Mouse (Mus musculus) splenic B cell, adult 2 months (primary cell): Measurements from ENCODE around the gene C1qtnf12.

Experiments
- DNase-seq: peaks from one replicate; pipeline ENCODE4 v3.0.0-alpha.2; 2011; ENCODE audit warnings: low read depth, low spot score
- H3K27me3 ChIP-seq: 2 replicates; pipeline ENCODE4 v1.6.1; 2012; ENCODE audit warnings: mild to moderate bottlenecking, low read length, moderate library complexity, mixed read lengths; ENCODE audit not compliant: control insufficient read depth, poor library complexity, insufficient read depth, severe bottlenecking
- H3K36me3 ChIP-seq: 2 replicates; pipeline ENCODE4 v1.6.1; 2012; ENCODE audit warnings: mild to moderate bottlenecking, low read length, moderate library complexity, mixed read lengths; ENCODE audit not compliant: control insufficient read depth, poor library complexity, insufficient read depth, severe bottlenecking

The C1qtnf12 gene

DNA sequence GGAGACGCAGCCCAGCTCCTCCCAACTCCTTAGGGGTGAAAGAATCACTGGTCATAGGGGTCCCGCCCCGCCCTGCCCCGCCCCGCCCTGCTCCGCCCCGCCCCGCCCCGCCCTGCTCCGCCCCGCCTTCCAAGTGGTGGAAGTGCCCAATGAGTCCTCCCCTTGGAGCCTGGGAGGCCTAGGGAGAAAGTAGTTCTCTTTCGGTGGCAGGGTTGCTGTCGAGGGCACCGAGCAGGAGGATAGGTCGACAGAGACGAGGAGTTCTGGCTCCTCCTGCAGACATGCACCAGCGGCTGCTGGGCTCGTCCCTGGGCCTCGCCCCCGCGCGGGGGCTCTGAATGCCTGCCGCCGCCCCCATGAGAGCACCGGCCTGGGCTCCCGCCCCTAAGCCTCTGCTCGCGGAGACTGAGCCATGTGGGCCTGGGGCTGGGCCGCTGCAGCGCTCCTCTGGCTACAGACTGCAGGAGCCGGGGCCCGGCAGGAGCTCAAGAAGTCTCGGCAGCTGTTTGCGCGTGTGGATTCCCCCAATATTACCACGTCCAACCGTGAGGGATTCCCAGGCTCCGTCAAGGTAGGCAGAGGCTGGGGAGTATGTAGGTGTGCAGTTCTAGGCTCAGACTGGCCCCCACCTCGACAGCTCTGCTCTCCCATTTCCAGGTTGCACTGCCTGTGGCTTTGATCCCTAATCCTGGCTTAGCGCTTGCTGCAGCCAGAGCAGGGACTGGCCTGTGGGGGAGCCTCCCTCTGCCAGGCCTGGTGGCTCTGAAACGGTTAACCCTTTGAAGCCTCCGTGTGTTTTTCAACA, at the start of gene C1qtnf12:
TSS of gene C1qtnf12 (plus strand) at position 152 of the 805 bp plus-strand sequence.
- DNase-seq, result peak; percentile 44
- Histone ChIP-seq H3K27me3 (no peaks in the 10 kb centered on the region), H3K36me3 (0 out of 2 replicates have a peak, but pooled peaks cover 1% of the 10 kb centered on the region)

DNA sequence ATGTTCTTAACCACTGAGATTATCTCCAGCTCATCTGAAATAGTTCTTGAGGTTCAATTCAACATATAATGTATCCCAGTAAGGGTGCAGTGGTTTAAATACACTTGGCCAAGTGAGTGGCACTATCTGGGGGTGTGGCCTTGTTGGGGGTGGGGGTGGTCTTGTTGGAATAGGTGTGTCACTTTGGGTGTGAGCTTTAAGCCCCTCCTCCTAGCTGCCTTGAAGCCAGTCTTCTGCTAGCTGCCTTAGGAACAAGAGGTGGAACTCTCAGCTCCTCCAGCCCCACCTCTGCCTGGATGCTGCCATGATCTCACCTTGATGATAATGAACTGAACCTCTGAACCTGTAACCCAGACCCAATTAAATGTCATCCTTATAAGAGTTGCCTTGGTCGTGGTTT, 30.1 kb upstream of the C1qtnf12 start:
- Histone ChIP-seq H3K36me3 (no peaks in the 10 kb centered on the region), H3K27me3 (no peaks in the 10 kb centered on the region)
- DNase-seq, result no peak

DNA sequence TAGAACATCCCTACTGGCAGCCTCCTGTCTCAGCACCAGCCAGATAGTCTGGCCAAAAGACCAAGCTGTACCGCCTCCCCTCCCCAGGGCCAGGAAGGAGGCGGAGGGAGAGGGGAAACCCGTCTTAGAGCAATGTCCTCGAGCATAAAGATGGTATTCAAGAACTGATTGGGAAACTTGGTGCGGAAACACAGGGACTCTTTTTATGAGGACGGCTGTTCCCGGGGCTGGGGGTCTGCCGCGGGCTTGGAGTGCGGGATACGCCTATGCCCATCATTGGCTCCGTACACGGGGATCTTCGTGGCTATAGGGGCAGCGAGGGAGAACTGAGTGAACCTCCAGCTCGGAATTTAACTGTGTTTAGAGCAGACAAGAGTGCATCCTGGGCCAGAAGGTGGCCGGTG, 19.1 kb upstream of the C1qtnf12 start:
- DNase-seq, result peak; percentile 22
- Histone ChIP-seq H3K36me3 (no peaks in the 10 kb centered on the region), H3K27me3 (no peaks in the 10 kb centered on the region)

DNA sequence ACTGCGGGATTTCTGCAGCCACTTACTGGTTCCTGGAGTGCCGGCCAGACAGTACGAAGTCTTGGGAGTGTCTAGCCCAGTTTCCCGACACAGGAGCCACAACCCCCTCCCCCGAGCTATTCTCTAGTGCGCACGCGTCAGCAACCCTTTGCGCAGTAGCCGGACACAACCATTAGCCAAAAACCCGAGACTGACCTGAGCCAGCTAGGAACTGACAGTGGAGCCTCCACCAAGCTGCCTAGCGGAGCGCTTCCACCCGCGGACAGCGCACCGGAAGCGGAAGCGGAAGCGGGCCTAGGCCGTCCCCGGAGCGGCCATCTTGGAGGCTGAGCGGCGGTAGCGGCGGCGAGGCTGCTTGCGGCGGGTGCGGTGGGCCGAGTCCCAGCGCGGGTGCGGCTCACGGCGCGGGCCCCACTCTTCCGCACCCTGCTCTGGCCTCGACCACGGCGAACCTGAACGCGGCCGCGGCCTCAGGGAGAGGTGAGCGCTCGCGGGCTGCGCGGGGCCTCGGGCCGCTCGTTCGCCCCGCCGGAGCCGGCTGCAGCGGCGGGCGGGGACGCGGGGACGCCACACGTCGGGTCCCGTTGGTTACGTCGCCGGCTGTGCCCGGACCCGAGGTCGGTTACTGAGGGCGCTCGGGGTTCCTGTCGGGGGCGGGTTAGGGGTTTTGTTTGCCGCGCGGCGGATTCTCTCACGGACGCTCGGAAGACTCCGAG, 18.4 kb upstream of the C1qtnf12 start, which contains the start of gene Ube2j2:
TSS of gene Ube2j2 (plus strand) at position 298 of the 716 bp plus-strand sequence.
- no peaks in the 10 kb centered on the region for H3K27me3 ChIP-seq
- no peaks in the 10 kb centered on the region for H3K36me3 ChIP-seq
- peak; percentile 93 for DNase-seq

DNA sequence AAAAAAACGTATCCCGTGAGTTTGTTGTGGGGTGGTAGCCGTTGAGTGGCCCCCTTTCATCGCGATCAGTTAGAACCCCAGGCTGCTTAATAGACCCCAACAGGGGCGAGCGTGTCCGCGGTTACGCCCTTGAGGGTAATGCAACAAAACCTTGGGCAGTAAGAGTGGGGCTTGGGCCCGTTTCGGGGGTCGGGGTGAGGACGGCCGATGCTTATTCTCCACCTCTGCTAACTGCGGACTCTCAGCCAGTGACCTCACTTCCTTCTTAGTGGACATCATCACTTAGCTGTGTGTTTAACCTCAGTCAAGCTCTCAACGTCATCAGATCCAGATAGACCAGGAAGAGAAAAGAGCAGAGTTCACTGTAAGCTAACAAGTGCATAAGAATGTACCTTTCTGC, 17.8 kb upstream of the C1qtnf12 start:
- peak; percentile 44 for DNase-seq

DNA sequence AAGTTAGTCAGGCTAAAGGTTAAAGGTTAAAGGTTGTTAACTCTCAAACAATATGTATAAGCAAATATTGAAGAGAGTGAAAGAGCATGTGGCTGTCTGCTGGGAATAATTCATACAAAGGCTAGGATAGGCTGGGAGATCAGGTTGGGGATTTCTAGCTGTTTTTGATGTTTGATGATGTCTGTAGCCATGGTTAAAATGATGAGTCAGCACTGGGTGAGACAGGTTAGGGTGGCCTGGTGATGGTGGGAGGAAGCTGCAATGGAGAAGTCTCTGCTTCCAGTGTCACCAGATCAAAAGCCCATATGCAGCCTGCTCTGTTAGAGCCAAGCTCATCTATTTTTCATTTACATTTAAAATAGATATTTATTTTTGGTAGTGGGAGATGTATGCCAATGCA, 15.0 kb upstream of the C1qtnf12 start:
- Histone ChIP-seq H3K36me3 (peaks cover 4% of the 10 kb centered on the region), H3K27me3 (no peaks in the 10 kb centered on the region)
- DNase-seq, result no peak

More for the DNA sequence above, 17.8 kb upstream of the C1qtnf12 start:
- Histone ChIP-seq H3K36me3 (no peaks in the 10 kb centered on the region), H3K27me3 (no peaks in the 10 kb centered on the region)

DNA sequence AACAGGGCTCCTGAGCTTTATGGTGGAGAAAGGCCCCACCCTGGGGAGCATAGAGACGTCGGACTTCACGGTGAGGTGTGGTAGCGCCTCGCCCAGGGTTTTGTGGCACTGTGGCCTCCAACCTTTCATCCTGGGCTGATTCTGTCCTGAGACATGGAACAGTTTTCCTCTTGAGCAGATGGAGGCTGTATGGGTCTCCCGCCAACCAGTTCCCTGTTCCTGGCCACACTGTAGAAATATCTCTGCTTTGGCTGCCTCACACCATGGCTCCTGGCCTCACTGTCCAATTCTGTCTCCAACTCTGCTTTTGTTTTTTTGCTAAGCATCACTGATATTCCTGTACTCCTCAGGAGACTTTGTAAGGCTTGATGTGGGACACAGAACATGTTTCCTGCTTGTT, 6.6 kb upstream of the C1qtnf12 start:
- H3K36me3 ChIP-seq, result peaks cover 9% of the 10 kb centered on the region
- DNase-seq, result no peak
- H3K27me3 ChIP-seq, result no peaks in the 10 kb centered on the region

DNA sequence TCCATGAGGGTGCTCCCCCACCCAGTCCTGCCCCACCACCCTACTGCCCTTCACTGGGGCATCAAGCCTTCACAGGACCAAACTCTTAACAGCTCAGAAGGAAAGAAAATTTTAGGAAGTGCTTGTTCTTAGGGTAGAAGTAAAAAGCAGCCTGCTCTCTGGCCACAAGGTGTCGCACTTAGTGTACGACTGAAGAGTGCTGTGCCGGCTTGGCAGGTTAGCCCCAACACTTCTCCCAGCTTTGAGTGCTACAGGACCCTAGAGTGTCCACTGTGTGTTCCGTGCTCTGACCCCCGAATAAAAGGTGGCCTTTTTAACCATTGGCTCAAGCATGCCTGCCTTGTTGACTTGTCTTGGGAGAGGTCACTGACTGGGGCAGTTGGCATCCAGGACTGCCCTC, 2.8 kb upstream of the C1qtnf12 start:
- peak; percentile 88 for DNase-seq
- Histone ChIP-seq H3K36me3 (peaks cover 4% of the 10 kb centered on the region; the same call in 1 of the 2 replicates), H3K27me3 (no peaks in the 10 kb centered on the region)

DNA sequence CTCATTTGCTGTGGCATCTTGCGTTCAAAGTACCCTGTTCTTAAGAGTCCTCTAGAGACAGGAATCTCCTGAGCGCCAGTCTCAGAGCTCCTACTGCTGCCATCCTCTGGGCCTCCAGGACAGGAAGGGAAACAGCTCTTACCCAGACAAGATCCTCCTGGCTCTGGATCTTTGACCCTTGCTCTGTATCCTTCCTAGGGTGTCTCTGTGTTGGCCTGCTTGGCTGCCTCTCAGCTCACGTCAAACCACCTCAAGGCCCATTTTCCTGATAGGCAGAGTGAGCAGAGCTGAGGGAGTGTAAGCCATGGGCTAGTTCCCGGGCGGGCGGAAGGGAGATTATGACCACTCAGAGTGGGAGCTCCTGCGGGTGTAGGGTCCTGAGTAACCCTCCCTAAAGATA, 988 bp downstream of the C1qtnf12 start:
- 0 out of 2 replicates have a peak, but pooled peaks cover 1% of the 10 kb centered on the region for H3K36me3 ChIP-seq
- no peaks in the 10 kb centered on the region for H3K27me3 ChIP-seq
- no peak for DNase-seq

DNA sequence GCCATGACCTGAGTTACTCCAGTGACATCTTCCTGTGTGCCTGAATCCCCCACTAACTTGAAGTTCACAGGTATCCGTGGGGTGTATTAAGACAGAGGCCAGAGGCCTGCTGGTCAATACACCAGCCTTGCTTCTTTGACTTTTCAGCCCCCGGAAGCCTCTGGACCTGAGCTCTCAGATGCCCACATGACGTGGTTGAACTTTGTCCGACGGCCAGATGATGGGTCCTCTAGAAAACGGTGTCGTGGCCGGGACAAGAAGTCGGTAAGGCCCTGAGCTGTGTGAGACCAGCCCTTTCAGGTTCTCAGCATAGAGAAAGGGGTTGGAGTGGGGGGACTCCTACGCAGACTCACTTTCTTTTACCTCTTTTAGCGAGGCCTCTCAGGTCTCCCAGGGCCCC, 2.3 kb downstream of the C1qtnf12 start:
- Histone ChIP-seq H3K27me3 (no peaks in the 10 kb centered on the region), H3K36me3 (0 out of 2 replicates have a peak, but pooled peaks cover 1% of the 10 kb centered on the region)
- no peak for DNase-seq

DNA sequence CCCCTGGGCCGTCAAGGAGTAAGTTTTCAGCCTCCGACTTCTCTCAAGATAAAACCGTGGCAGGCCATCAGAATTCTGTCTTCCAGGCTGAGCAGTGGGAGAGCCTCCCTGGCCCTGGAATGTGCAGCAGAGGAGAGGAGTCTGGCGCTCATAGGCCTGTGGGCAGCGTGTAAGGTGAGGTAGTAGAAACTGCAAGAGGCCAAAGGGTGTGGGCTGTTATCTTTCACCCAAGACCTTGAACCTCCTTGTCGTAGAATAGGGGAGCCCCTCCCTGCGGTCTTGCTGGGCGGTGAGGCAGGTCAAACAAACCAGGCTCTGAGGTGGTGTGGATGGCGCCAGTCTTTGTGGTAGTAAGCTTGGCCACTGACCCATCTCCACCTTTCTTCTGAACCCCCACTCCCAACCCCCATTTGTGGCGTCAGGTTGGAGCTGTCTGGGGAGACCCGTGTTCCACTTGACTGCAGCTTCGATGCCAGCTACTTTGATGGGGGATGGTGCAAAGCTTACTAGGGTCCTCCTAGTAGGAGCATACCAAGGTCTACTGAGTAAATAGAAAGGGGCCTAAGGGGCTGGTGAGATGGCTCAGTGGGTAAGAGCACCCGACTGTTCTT, 7.0 kb downstream of the C1qtnf12 start:
- Histone ChIP-seq H3K36me3 (no peaks in the 10 kb centered on the region), H3K27me3 (no peaks in the 10 kb centered on the region)
- no peak for DNase-seq

DNA sequence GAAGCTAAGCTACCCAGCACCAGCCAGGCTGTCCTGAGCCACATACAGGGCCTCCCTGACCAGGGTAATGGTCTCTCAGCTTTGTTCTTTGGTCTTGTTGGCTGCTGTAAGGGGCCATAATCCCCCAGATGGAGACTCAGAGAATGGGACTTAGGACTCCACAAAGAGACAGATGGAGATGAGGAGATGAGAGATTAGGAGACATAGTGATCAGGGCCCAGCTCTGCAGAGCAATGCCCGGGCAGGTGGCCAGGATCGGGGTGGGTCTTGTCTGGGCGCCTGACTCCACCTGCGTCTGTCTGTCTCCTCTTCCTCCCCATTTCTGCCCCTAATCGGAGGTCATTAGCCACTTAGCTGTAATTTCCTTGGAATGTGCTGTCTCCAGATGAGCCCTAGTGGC, 8.2 kb downstream of the C1qtnf12 start:
- H3K27me3 ChIP-seq, result no peaks in the 10 kb centered on the region
- no peak for DNase-seq
- H3K36me3 ChIP-seq, result no peaks in the 10 kb centered on the region

DNA sequence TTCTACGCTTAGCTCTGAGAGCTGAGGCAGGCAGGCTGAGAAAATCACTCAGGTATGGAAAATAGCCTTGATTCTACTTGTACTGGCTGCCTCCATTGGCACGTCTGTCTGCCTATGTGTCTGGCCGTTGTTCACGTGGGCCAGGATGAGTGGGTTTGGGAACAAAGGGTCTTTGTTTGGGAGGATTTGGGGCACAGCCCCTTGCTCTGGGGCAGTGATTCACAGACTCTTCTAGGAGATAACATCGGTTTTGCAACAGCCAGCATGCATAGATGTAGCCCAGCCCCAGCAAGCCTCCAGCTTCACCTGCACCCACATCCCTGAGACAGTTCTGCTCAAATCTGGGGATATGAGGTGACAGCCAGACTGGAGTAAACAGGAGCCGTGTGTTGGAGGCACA, 10.5 kb downstream of the C1qtnf12 start:
- H3K36me3 ChIP-seq, result no peaks in the 10 kb centered on the region
- H3K27me3 ChIP-seq, result no peaks in the 10 kb centered on the region
- no peak for DNase-seq

DNA sequence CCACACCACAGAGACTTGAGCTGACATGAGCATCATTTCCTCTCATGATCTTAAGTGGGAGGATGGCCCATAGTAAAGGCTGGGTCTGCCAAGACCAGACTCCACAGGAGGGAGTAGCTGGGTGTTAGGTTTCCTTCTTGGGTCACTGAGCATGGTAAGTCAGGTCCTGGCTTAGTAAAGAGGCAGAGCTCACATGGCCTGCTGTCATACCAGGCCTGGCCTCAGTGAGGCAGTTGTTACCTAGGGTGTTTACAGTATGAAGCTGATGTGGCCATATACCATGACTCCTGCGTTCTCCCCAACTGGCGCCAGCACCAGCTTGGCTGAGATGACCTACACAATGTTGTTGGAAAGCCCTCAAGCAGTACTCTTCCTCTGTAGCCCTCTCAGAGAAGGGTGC, 11.1 kb downstream of the C1qtnf12 start:
- no peak for DNase-seq
- no peaks in the 10 kb centered on the region for H3K36me3 ChIP-seq
- no peaks in the 10 kb centered on the region for H3K27me3 ChIP-seq
